Mouse (Mus musculus) lung, postnatal 4 days (tissue): ENCODE measurements around the gene Wdr82.
A peak's percentile ranks its signal among the peaks of the same experiment; 100 is the strongest.

Experiments
- DNase-seq, 2 experiments: peaks; one replicate each; pipeline ENCODE4 v3.0.0; 2021

Gene Wdr82

GRCm38 (mm10) chr9:106227790-106228429 is 57.2 kb downstream of the Wdr82 start:
- DNase-seq = no peak

GRCm38 (mm10) chr9:106230051-106230733 is 59.5 kb downstream of the Wdr82 start:
- DNase-seq = no peak

DNA sequence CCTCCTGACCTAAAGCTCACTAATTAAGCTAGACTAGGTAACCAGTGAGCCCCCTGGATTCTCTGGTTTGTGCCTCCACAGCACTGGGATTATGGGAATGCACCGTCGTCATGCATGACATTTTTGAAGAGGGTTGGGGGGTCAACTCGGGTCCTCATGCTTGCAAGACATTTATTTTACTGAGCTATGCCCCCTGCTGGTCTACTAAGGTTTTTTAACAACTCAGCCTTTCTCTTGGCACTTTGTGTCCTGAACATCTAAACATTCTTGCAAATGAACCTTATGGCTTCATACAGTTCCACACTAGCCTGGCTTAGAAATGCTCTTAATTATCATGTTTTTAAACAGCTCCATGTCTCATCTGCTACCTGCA is 60.0 kb downstream of the Wdr82 start:
- DNase-seq = no peak

DNA sequence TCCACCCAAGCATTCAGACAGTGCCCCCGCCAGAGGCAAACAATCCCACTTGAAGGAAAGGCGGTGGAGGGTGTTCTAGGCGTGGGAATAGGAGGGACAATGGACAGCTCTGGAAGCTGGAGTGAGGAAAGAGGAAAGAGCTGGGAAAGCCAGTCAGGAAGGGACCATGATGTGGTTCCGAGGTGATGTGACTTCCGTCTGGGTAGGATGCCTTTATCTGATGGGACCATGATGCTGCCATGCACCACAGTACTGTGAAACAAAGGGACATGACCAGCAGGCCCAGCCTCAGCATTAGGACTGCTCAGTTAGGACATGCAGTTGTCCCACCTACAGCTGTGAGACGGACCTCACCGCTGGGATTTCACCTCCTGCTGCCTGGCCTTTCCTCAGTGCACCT is 60.5 kb downstream of the Wdr82 start:
- no peak for DNase-seq

DNA sequence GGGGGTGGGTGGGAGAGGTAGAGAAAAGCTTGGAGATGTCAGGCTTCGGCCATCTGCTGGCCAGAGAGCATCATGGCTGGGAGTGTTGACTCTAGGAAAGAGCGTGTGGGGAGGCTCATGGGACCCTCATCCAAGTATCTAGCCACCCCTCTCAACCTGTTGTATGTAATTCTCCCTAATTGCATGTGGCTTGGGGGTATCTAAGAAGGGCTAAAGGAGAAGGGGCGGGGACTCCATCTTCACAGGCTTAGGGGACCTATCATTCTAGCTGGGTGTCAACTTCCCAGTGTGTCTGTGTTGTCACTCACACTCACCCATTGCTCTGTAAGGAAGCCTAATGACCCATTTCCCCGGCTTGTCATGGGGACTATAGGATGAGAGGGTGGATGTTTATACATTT is 61.1 kb downstream of the Wdr82 start:
- DNase-seq = no peak

GRCm38 (mm10) chr9:106232956-106233355 is 62.2 kb downstream of the Wdr82 start:
- DNase-seq = no peak

- DNase-seq = no peak
Observed at GRCm38 (mm10) chr9:106233953-106234352, 63.2 kb downstream of the Wdr82 start.

DNA sequence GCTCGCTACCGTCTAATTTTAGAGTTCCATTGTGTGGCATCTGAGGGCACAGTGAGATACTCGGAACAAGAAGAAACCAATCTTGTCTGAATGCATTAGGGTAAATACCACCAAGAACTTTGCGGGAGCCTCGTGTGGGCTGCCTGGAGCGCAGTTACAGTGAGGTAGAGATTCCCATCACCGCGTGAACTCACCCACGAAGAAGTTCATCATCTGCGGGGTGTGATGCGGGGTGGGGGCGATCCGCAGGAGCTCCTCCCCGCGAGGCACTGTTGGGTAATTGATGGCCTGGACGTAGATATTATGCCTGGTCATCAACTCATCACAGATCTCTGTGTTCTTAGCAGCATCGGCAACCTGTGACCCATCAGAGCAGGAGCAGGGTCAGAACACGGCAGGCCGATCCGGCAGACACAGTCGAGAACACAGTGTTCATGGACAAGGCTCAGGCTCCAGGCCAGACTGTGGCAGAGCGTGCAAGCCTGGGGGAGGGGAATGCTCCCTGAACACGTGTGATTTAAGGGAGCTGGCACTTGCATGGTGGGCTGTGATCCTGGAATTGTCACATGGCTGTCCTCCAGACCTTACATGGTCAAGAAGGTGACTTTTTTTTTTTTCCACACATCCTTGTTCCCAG is 64.6 kb downstream of the Wdr82 start:
- DNase-seq = no peak

GRCm38 (mm10) chr9:106236156-106236817 is 65.6 kb downstream of the Wdr82 start:
- DNase-seq = no peak

DNA sequence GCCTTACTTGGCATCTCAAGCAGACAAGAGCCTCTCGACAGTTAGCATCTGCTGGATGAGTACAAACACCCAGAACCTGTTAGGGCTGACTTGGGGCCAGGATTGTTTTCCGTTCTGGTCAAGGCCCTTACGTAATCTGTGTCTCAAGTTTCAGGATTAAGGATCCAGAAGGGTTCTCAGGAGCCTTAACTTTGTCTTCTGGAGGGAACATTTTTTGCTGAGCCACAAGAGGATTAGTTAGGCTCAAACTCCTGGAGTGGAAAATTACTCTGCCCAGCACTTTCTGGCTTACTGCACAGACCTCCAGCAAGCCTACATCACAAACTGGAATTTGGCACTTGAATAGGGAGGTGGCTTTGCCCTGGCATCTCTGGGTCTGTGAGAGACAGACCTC is 66.1 kb downstream of the Wdr82 start:
- DNase-seq = peak; percentile 62 to 69

GRCm38 (mm10) chr9:106237401-106237800 is 66.7 kb downstream of the Wdr82 start:
- DNase-seq = no peak

GRCm38 (mm10) chr9:106237878-106238277 is 67.2 kb downstream of the Wdr82 start:
- no peak for DNase-seq
